Mouse (Mus musculus) CH12.LX (cell line): ENCODE results near the gene Ehmt1. TPM values are rescaled to one million over a fixed set of nuclear protein-coding genes. Genes with fewer than 3 reads are reported as not detected.

Experiments used
- DNase-seq: peaks from one replicate; pipeline ENCODE4 v3.0.0-alpha.2; 2013; ENCODE audit errors: extremely low read depth
- H3K27ac ChIP-seq: 2 replicates; pipeline ENCODE4 v1.5.1; 2012; ENCODE audit warnings: low read depth, mild to moderate bottlenecking, control low read depth, moderate library complexity; ENCODE audit not compliant: insufficient read depth
- H3K27me3 ChIP-seq: replicated peaks from 2 replicates; pipeline ENCODE3; 2012; ENCODE audit warnings: inconsistent platforms
- H3K36me3 ChIP-seq, 2 experiments: replicated peaks in 1 of 2; 2 replicates each; pipeline versions ENCODE3 to v1.6.1; 2012; ENCODE audit warnings: inconsistent platforms in 1 of 2, low read length in 1 of 2, mild to moderate bottlenecking in 1 of 2, mixed read lengths in 1 of 2, moderate library complexity in 1 of 2; ENCODE audit not compliant: control insufficient read depth in 1 of 2, insufficient read depth in 1 of 2
- H3K4me1 ChIP-seq, 2 experiments: 2 replicates each; pipeline ENCODE4 v1.6.1; 2012; ENCODE audit warnings: inconsistent platforms in 1 of 2, moderate library complexity in 1 of 2; ENCODE audit not compliant: insufficient read depth in 2 of 2, control insufficient read depth in 1 of 2
- H3K4me2 ChIP-seq: 2 replicates; pipeline ENCODE4 v1.6.1; 2012; ENCODE audit warnings: low read depth, mild to moderate bottlenecking, control low read depth; ENCODE audit not compliant: poor library complexity, insufficient read depth, severe bottlenecking
- H3K4me3 ChIP-seq, 3 experiments: fragments of 150-350 bp in 1 of 3; sonication (generic) in 1 of 3; replicated peaks in 1 of 3; 2 replicates each; pipeline versions ENCODE3 to v1.5.1; 2011 to 2012; ENCODE audit warnings: low read depth in 2 of 3, low read length in 2 of 3, mild to moderate bottlenecking in 2 of 3, moderate library complexity in 2 of 3, control low read depth in 1 of 3, improper control_type of control experiment in 1 of 3, inconsistent platforms in 1 of 3, mixed read lengths in 1 of 3; ENCODE audit not compliant: poor library complexity in 1 of 3
- H3K79me2 ChIP-seq: replicated peaks from 2 replicates; pipeline ENCODE4 v1.6.1; 2012; ENCODE audit warnings: mild to moderate bottlenecking, moderate library complexity; ENCODE audit not compliant: control insufficient read depth, poor library complexity, insufficient read depth, severe bottlenecking; ENCODE audit errors: extremely low read depth
- H3K9ac ChIP-seq: 2 replicates; pipeline ENCODE4 v1.6.1; 2012; ENCODE audit warnings: low read depth, mild to moderate bottlenecking, control low read depth, moderate library complexity; ENCODE audit not compliant: insufficient read depth
- H3K9me3 ChIP-seq: replicated peaks from 2 replicates; pipeline ENCODE3; 2012; ENCODE audit warnings: low read length, inconsistent platforms, mixed read lengths
- BHLHE40 ChIP-seq: IDR thresholded peaks from 2 replicates; pipeline ENCODE4 v1.6.1; 2011; ENCODE audit warnings: mild to moderate bottlenecking, low read depth, low read length, improper control_type of control experiment
- CHD1 ChIP-seq: IDR thresholded peaks from 2 replicates; pipeline ENCODE4 v1.6.1; 2012; ENCODE audit warnings: low read depth, low read length, improper control_type of control experiment, inconsistent platforms
- CHD2 ChIP-seq: IDR thresholded peaks from 2 replicates; pipeline ENCODE4 v1.6.1; 2011; ENCODE audit warnings: low read length, improper control_type of control experiment
- ELF1 ChIP-seq: IDR thresholded peaks from 2 replicates; pipeline ENCODE4 v1.6.1; 2014; ENCODE audit warnings: low read depth, mild to moderate bottlenecking, inconsistent platforms, low read length, improper control_type of control experiment
- EP300 ChIP-seq: IDR thresholded peaks from 2 replicates; pipeline ENCODE4 v1.6.1; 2011; ENCODE audit warnings: low read length, improper control_type of control experiment
- GABPA ChIP-seq: IDR thresholded peaks from 2 replicates; pipeline ENCODE4 v1.6.1; 2012; ENCODE audit warnings: low read depth, low read length, improper control_type of control experiment, inconsistent platforms; ENCODE audit not compliant: insufficient replicate concordance
- HCFC1 ChIP-seq: IDR thresholded peaks from 2 replicates; pipeline ENCODE4 v1.6.1; 2012; ENCODE audit warnings: low read depth, mild to moderate bottlenecking, inconsistent platforms, low read length, improper control_type of control experiment
- IRF4 ChIP-seq: IDR thresholded peaks from 2 replicates; pipeline ENCODE4 v1.6.1; 2014; ENCODE audit warnings: low read depth, mild to moderate bottlenecking, inconsistent platforms, low read length, improper control_type of control experiment
- JUND ChIP-seq: conservative IDR thresholded peaks from 2 replicates; pipeline ENCODE4 v1.6.1; 2011; ENCODE audit warnings: low read depth, low read length, improper control_type of control experiment
- KAT2A ChIP-seq: IDR thresholded peaks from 2 replicates; pipeline ENCODE4 v1.6.1; 2012; ENCODE audit warnings: low read length, improper control_type of control experiment, inconsistent platforms; ENCODE audit not compliant: insufficient replicate concordance
- MAFK ChIP-seq: IDR thresholded peaks from 2 replicates; pipeline ENCODE4 v1.6.1; 2011; ENCODE audit warnings: low read length, improper control_type of control experiment; ENCODE audit not compliant: insufficient replicate concordance
- MAX ChIP-seq: IDR thresholded peaks from 2 replicates; pipeline ENCODE4 v1.6.1; 2011; ENCODE audit warnings: low read length, improper control_type of control experiment
- MAZ ChIP-seq: IDR thresholded peaks from 2 replicates; pipeline ENCODE4 v1.6.1; 2012; ENCODE audit warnings: low read depth, mild to moderate bottlenecking, inconsistent platforms, low read length, improper control_type of control experiment, moderate library complexity
- MEF2A ChIP-seq: IDR thresholded peaks from 2 replicates; pipeline ENCODE4 v1.6.1; 2014; ENCODE audit warnings: low read depth, mild to moderate bottlenecking, inconsistent platforms, low read length, improper control_type of control experiment, borderline replicate concordance
- MXI1 ChIP-seq: IDR thresholded peaks from 2 replicates; pipeline ENCODE4 v1.6.1; 2011; ENCODE audit warnings: mild to moderate bottlenecking, low read depth, low read length, improper control_type of control experiment
- MYC ChIP-seq: IDR thresholded peaks from 2 replicates; pipeline ENCODE4 v1.6.1; 2011; ENCODE audit warnings: low read depth, mild to moderate bottlenecking, improper control_type of control experiment, low read length
- NELFE ChIP-seq: IDR thresholded peaks from 2 replicates; pipeline ENCODE4 v1.6.1; 2011; ENCODE audit warnings: low read depth, low read length, improper control_type of control experiment
- NRF1 ChIP-seq: IDR thresholded peaks from 2 replicates; pipeline ENCODE4 v1.6.1; 2014; ENCODE audit warnings: low read depth, mild to moderate bottlenecking, inconsistent platforms, low read length, improper control_type of control experiment, moderate library complexity
- POLR2A ChIP-seq: IDR thresholded peaks from 2 replicates; pipeline ENCODE4 v1.6.1; 2011; ENCODE audit warnings: low read depth, mild to moderate bottlenecking, improper control_type of control experiment, low read length
- POLR2AphosphoS2 ChIP-seq: IDR thresholded peaks from 2 replicates; pipeline ENCODE4 v1.6.1; 2011; ENCODE audit warnings: low read depth, low read length, improper control_type of control experiment
- RCOR1 ChIP-seq: conservative IDR thresholded peaks from 2 replicates; pipeline ENCODE4 v1.6.1; 2012; ENCODE audit warnings: low read depth, mild to moderate bottlenecking, inconsistent platforms, low read length, improper control_type of control experiment
- SIN3A ChIP-seq: IDR thresholded peaks from 2 replicates; pipeline ENCODE4 v1.6.1; 2012; ENCODE audit warnings: low read length, improper control_type of control experiment, inconsistent platforms
- TBP ChIP-seq: conservative IDR thresholded peaks from 2 replicates; pipeline ENCODE4 v1.6.1; 2011; ENCODE audit warnings: low read depth, low read length, improper control_type of control experiment
- TCF12 ChIP-seq: IDR thresholded peaks from 2 replicates; pipeline ENCODE4 v1.6.1; 2014; ENCODE audit warnings: low read depth, mild to moderate bottlenecking, inconsistent platforms, low read length, improper control_type of control experiment
- UBTF ChIP-seq: IDR thresholded peaks from 2 replicates; pipeline ENCODE4 v1.6.1; 2012; ENCODE audit warnings: low read depth, mild to moderate bottlenecking, inconsistent platforms, low read length, improper control_type of control experiment, moderate library complexity
- USF1 ChIP-seq: IDR thresholded peaks from 2 replicates; pipeline ENCODE4 v1.6.1; 2014; ENCODE audit warnings: low read depth, mild to moderate bottlenecking, inconsistent platforms, low read length, improper control_type of control experiment
- ZC3H11A ChIP-seq: IDR thresholded peaks from 2 replicates; pipeline ENCODE4 v1.6.1; 2012; ENCODE audit warnings: low read depth, mild to moderate bottlenecking, inconsistent platforms, low read length, improper control_type of control experiment
- ZMIZ1 ChIP-seq: IDR thresholded peaks from 2 replicates; pipeline ENCODE4 v1.6.1; 2012; ENCODE audit warnings: low read depth, mild to moderate bottlenecking, inconsistent platforms, low read length, improper control_type of control experiment
- dilution Hi-C: fragments of 300-500 bp; cut with MboI; formaldehyde crosslinking; loops from 2 replicates; pipeline ENCODE4 v1.14.3; 2020; ENCODE audit warnings: low sequenced_read_pairs; ENCODE audit not compliant: extremely low pct_unique_long_range_greater_than_20kb, extremely low pct_ligation_motif_present
- in situ Hi-C: fragments of 300-500 bp; cut with MboI; formaldehyde crosslinking; loops from 3 replicates; pipeline ENCODE4 v1.14.3; 2019; ENCODE audit warnings: low sequenced_read_pairs, low pct_ligation_motif_present, low pct_unique_long_range_greater_than_20kb, mixed read lengths
- polyA plus RNA-seq: library from polyadenylated mRNA; unstranded; fragments of >175 nt; gene quantifications from 2 replicates; pipeline ENCODE4 v1.2.1, GENCODE M21; 2012; ENCODE audit warnings: low read depth; ENCODE audit not compliant: insufficient read length
- total RNA-seq, 2 experiments: library from RNA; depleted of rRNA; stranded (reverse); fragments of 300-350 nt in 1 of 2; fragments of >200 nt in 1 of 2; gene quantifications; 2 replicates each; pipeline ENCODE4 v1.2.3; 2012 to 2014

Gene Ehmt1
- total RNA-seq (2012; rRNA removed) = 27.2 and 30.4 TPM in 2 replicates
- total RNA-seq (2014; rRNA removed) = 21.4 and 25.5 TPM in 2 replicates
- polyA plus RNA-seq = 30.7 and 33.4 TPM in 2 replicates

GRCm38 (mm10) chr2:24918930-24919838 lies at the start of gene Ehmt1:
Ehmt1 (minus strand) TSS chr2:24919614.
- H3K79me2 ChIP-seq = peaks cover 36% of the 10 kb centered on the region
- no peaks in the 10 kb centered on the region for H3K9me3 ChIP-seq
- H3K4me3 ChIP-seq = peak within 1 kb of the TSS; percentile 80 to 89 (median 86)
- DNase-seq = peak; percentile 89
- in situ Hi-C loops = no loop called here
- peaks cover 0 to 7% of the 10 kb centered on the region in 2 experiments for H3K36me3 ChIP-seq
- dilution Hi-C loops = no loop called here
- no peaks in the 10 kb centered on the region for H3K27me3 ChIP-seq
- no peak within 1 kb of the TSS for H3K27ac ChIP-seq
- TF ChIP-seq RCOR1 (0 out of 2 replicates have a peak, but pooled peaks have one; percentile 68), KAT2A (peak; percentile 78; the same call in 1 of the 2 replicates), CHD1 (peak; percentile 80; the same call in 1 of the 2 replicates), BHLHE40 (peak; percentile 58), MXI1 (peak; percentile 76), EP300 (no peak), MAX (peak; percentile 32; the same call in 1 of the 2 replicates), POLR2A (peak; percentile 99), MYC (0 out of 2 replicates have a peak, but pooled peaks have one; percentile 24), MEF2A (peak; percentile 41; the same call in 1 of the 2 replicates), USF1 (no peak), IRF4 (0 out of 2 replicates have a peak, but pooled peaks have one; percentile 12), POLR2AphosphoS2 (peak; percentile 83; the same call in 1 of the 2 replicates), GABPA (no peak; the same call in 1 of the 2 replicates), ZMIZ1 (peak; percentile 89), CHD2 (no peak), MAFK (no peak), SIN3A (peak; percentile 88), JUND (no peak), TCF12 (peak; percentile 98), MAZ (peak; percentile 55; the same call in 1 of the 2 replicates), NELFE (peak; percentile 99), TBP (peak; percentile 91), NRF1 (peak; percentile 98), ZC3H11A (no peak), HCFC1 (peak; percentile 74), ELF1 (peak; percentile 62; the same call in 1 of the 2 replicates), UBTF (0 out of 2 replicates have a peak, but pooled peaks have one; percentile 15)
- TF ChIP-seq, all 38 proteins: peak for 21
- Histone ChIP-seq H3K4me1 (peaks cover 0 to 15% of the 10 kb centered on the region in 2 experiments; a peak in 3 of 4 replicates), H3K9ac (peak within 1 kb of the TSS; percentile 96), H3K4me2 (peak within 1 kb of the TSS; percentile 54)
